Mouse (Mus musculus) stomach, postnatal 0 days (tissue): Measurements from ENCODE around the gene Nt5c2.

Experiments
- CTCF ChIP-seq: IDR thresholded peaks from 2 replicates; pipeline ENCODE4 v1.5.1; 2016; ENCODE audit warnings: antibody characterized with exemption, low read depth, mild to moderate bottlenecking, moderate library complexity
- EP300 ChIP-seq: optimal IDR thresholded peaks from 2 replicates; pipeline ENCODE3; 2016; ENCODE audit warnings: antibody characterized with exemption

DNA sequence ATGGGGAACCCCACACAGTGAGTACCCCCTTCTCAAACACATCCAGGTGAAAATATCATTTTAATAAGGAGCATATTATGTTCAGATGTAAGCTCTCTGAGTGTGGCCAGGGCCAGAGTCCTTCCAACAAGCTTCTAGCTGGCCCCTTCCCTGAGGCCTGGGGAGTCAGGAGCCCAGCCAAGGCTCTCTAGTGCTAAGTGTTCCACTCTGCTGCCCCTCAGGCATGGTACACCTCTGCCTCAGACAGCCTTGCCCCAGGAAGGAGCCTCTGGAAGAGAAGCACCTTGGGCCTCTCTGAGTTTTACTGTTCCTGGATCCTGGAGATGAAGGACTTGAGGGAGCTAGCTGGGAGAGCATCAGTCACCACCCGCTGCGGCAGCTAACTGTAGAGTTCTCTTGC, 135.1 kb downstream of the Nt5c2 start:
- TF ChIP-seq CTCF (no peak), EP300 (no peak)
